Mouse (Mus musculus) forebrain, embryonic 13.5 days (tissue): ENCODE results near the gene Elp5. TPM values are rescaled to one million over a fixed set of nuclear protein-coding genes. Genes with fewer than 3 reads are reported as not detected.
A peak's percentile ranks its signal among the peaks of the same experiment; 100 is the strongest.
"Not testable (repeated sequence)": the region's sequence is repeated elsewhere in the genome, so short reads cannot be mapped to it uniquely, and the experiment has no call there.

ENCODE experiments used
- ATAC-seq: fragments of 200-750 bp; cut with Nextera tagmentation; 2 replicates; pipeline ENCODE4 v1.8.0; 2017
- H3K27ac ChIP-seq: fragments of 300-500 bp; sonication (generic); 2 replicates; pipeline ENCODE4 v1.5.1; 2015; ENCODE audit warnings: inconsistent platforms, mild to moderate bottlenecking, moderate library complexity
- H3K27me3 ChIP-seq: fragments of 300-500 bp; sonication (generic); 2 replicates; pipeline ENCODE4 v1.6.1; 2015; ENCODE audit warnings: mild to moderate bottlenecking, inconsistent platforms
- H3K36me3 ChIP-seq: fragments of 300-500 bp; sonication (generic); 2 replicates; pipeline ENCODE4 v1.6.1; 2015; ENCODE audit warnings: mild to moderate bottlenecking, inconsistent platforms; ENCODE audit not compliant: poor library complexity, severe bottlenecking
- H3K4me1 ChIP-seq: fragments of 300-500 bp; sonication (generic); 2 replicates; pipeline ENCODE4 v1.6.1; 2015; ENCODE audit warnings: inconsistent platforms
- H3K4me2 ChIP-seq: fragments of 300-500 bp; sonication (generic); 2 replicates; pipeline ENCODE4 v1.6.1; 2015; ENCODE audit warnings: inconsistent platforms, mild to moderate bottlenecking, moderate library complexity
- H3K4me3 ChIP-seq: fragments of 300-500 bp; sonication (generic); 2 replicates; pipeline ENCODE4 v1.5.1; 2015; ENCODE audit warnings: mild to moderate bottlenecking, inconsistent platforms
- H3K9ac ChIP-seq: fragments of 300-500 bp; sonication (generic); 2 replicates; pipeline ENCODE4 v1.6.1; 2015; ENCODE audit warnings: mild to moderate bottlenecking, inconsistent platforms
- H3K9me3 ChIP-seq: fragments of 300-500 bp; sonication (generic); replicated peaks from 2 replicates; pipeline ENCODE4 v1.6.1; 2016; ENCODE audit warnings: inconsistent platforms
- WGBS: fragments of 180-500 bp; shearing (Covaris S2); methylation state at CpG from one replicate; pipeline ENCODE4 v1.1.7; 2015; 5-methylcytosine and 5-hydroxymethylcytosine counted together
- polyA plus RNA-seq: library from polyadenylated mRNA; unstranded; fragments of >200 nt; fragmentation: Nextera tagmentation; extraction: Ambion mirVana; gene quantifications from 2 replicates; pipeline ENCODE4 v1.2.1, GENCODE M21; 2015

Gene Elp5
- polyA plus RNA-seq, 1 experiment from 2014 or later = 164 TPM

DNA sequence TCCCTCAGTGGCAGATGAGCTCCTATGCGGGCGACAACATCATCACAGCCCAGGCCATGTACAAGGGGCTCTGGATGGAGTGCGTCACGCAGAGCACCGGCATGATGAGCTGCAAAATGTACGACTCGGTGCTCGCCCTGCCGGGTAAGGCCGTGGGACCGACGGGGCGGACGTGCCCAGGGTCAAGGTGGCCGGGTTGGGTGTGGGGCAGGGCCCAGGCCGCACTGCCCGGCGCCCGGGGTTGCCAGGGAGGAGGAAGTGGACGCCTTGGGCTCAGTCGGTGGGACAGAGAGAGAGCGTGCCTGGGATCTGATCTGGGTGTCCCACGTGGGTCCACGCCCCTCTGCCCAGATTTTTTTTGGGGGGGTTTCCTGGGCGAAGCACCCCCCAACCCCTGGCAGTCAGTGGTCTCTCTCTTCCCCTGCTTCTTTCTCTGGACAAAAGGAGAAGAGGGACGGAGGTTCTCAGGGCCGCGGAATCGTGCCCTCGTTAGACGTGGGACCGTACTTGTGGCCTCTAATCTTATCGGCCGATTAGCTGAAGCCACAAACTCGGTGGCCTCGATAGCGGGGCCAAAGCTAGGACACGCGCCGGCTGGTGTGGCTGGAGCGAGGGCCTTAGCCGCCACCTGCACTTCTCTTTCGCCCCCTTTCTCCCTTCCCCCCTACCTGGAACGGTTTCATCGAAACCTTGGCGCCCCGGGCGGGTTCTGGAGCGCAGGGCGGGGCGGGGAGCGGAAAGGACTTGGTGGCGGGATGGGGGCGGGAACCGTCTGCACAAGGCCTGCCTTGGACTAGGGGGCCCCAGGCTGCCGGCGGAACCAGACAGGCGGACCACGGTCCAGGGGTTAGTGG, 16.1 kb downstream of the Elp5 start:
- Histone ChIP-seq H3K9ac (peak overlapping the region; percentile 53), H3K9me3 (no peaks in the 10 kb centered on the region), H3K4me2 (peak overlapping the region; percentile 52), H3K4me1 (peaks cover 10% of the 10 kb centered on the region), H3K36me3 (peaks cover 30% of the 10 kb centered on the region), H3K27ac (no peak overlapping the region), H3K27me3 (peaks cover 74% of the 10 kb centered on the region), H3K4me3 (peak overlapping the region; percentile 31)
- no peak for ATAC-seq
- WGBS = 1% methylated on average over 55 of the region's 59 CpGs

DNA sequence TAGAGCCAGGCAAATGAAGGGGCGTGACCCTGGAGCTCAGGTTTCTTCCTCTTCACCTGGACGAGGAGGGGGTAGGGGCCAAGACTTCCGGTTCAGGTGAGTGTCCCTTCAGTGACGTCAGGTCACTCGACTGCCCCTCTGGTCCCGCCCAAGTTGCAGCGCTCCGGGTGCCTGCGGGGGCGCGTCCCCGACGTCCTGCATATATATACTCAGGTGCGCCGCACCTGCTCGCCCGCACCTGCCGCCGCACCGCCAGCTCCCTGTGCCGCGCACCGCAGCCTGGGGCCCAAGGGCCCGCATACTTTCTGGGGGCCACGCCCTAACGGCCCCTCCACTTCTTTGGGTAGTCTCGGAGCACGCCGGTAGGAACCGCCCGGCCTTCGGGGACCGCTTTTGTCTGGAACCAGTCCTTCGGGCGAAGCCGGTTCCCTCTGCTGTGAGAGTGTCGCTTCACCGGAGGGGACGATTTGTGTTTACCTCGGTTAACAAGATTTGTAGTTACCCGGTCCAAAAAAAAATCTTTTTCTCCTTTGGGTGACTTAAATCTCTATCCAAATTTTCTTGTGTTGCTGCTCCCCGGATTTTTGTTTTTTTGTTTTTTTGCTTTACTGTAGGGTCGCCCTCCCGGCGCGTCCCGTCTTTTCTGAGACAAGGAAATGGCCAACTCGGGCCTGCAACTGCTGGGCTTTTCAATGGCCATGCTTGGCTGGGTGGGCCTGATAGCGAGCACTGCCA, 16.9 kb downstream of the Elp5 start:
- no peak overlapping the region for H3K27ac ChIP-seq
- H3K27me3 ChIP-seq = peaks cover 82% of the 10 kb centered on the region
- no peaks in the 10 kb centered on the region for H3K9me3 ChIP-seq
- peaks cover 10% of the 10 kb centered on the region for H3K4me1 ChIP-seq
- no peak overlapping the region for H3K9ac ChIP-seq
- H3K4me3 ChIP-seq = peak overlapping the region; percentile 31
- peaks cover 27% of the 10 kb centered on the region for H3K36me3 ChIP-seq
- H3K4me2 ChIP-seq = peak overlapping the region; percentile 52
- no peak for ATAC-seq
- WGBS = 3% methylated on average over 49 of the region's 49 CpGs

DNA sequence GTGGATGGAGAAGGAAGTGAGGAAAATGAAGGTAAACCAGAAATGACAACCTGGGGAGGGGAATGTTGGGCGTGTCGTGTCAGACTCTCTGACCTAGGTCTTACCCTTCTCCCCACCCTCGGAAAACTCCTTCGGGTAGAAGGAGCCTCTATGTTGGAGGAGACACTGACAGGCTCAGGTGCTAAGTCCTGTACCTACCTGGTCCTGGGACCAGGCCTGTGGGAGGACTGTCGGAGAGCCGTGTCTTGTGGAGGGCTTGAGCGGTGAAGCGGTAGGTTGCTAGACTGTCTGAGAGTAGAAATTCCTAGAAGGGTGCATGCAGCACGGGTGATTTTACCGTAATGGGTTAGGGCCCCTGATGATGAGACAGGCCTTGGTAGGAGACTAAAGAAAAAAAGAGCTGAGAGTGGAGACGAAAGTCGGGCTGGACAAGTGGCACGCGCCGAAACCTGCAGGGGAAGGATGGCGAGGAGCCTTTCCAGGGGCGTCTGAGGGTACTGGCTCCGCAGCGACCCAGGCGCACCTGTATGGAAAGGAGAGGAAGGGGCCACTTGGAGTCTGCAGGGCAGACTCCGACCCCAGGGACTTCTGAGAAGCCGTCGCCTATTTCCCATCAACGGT, 17.6 kb downstream of the Elp5 start, which contains the start of gene Cldn7:
TSS of gene Cldn7 (plus strand) at position 130 of the 621 bp plus-strand sequence.
- Histone ChIP-seq H3K9ac (no peak within 1 kb of the TSS), H3K4me2 (peak within 1 kb of the TSS; percentile 23)
- ATAC-seq = no peak

DNA sequence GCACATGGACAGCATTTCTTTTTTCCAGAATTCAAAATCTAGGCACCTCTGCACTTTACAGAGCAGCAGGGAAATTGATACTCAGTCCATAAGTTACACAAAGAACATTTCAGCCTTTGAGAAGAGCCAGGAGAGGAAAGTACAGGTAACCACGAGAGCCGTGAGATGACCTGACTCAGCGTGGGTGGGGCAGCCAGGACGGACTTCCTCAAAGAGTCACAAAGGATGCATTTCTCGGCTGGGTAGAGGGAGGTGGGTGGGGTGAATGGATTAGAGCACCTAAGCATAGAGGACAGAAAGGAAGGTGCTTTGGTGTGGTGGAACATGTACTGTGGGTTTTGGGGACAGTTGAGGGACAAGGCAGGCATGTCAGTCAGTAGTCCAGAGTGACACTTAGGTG, 20.5 kb downstream of the Elp5 start:
- Histone ChIP-seq H3K4me2 (no peak overlapping the region), H3K36me3 (no peaks in the 10 kb centered on the region), H3K27me3 (peaks cover 66% of the 10 kb centered on the region), H3K4me3 (no peak overlapping the region), H3K9ac (no peak overlapping the region), H3K9me3 (no peaks in the 10 kb centered on the region), H3K27ac (no peak overlapping the region), H3K4me1 (peaks cover 10% of the 10 kb centered on the region)
- no peak for ATAC-seq
- WGBS = 44% methylated on average over 5 of the region's 5 CpGs

More for the DNA sequence above, 17.6 kb downstream of the Elp5 start, which contains the start of gene Cldn7:
- Histone ChIP-seq H3K27ac (no peak within 1 kb of the TSS), H3K4me3 (peak within 1 kb of the TSS; percentile 9; the same call in 1 of the 2 replicates), H3K4me1 (peaks cover 10% of the 10 kb centered on the region), H3K36me3 (peaks cover 20% of the 10 kb centered on the region), H3K27me3 (peaks cover 82% of the 10 kb centered on the region), H3K9me3 (no peaks in the 10 kb centered on the region)
- WGBS = 10% methylated on average over 24 of the region's 24 CpGs

DNA sequence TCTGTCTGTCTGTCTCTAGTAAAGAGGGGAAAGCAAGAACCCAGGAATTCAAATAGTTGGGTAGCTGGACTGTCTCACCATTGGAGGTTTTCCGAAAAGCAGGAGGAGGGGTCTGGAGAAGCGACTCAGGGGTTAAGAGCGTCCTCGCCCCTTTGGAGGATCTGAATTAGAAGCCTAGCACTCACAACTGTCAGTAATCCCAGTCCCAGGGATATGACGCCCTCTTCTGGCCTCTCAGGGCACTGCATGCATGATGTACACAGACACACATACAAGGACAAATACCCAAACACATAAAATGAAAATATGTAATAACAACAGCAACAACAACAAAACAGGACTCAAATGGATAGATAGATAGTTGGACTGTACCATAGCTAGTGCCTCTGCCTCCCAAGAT, 21.7 kb downstream of the Elp5 start:
- Histone ChIP-seq H3K36me3 (no peaks in the 10 kb centered on the region), H3K9me3 (no peaks in the 10 kb centered on the region), H3K4me1 (no peaks in the 10 kb centered on the region), H3K9ac (no peak overlapping the region), H3K27ac (no peak overlapping the region), H3K4me2 (no peak overlapping the region), H3K4me3 (no peak overlapping the region), H3K27me3 (peaks cover 54% of the 10 kb centered on the region)
- 21% methylated on average over 5 of the region's 5 CpGs for WGBS
- no peak for ATAC-seq

DNA sequence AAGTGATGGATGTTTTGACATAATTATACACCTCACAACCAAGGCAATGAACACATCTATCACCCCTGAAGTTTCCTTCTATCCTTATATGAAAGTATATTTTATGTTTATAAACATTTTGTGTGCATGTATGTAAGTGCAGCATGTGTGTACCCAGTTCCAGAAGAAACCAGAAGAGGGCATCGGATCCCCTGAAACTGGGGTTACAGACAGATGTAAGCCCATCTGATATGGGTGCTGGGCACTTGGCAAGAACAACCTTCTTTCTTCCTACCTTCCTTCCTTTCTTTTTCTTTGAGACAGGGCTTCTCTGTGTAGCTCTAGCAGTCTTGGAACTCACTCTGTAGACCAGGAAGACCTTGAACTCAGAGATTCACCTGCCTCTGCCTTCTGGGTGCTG, 26.1 kb downstream of the Elp5 start:
- ATAC-seq = no peak
- H3K4me2 ChIP-seq = no peak overlapping the region
- no peaks in the 10 kb centered on the region for H3K4me1 ChIP-seq
- H3K36me3 ChIP-seq = no peaks in the 10 kb centered on the region
- 74% methylated on average over 1 of the region's 1 CpGs for WGBS
- no peak overlapping the region for H3K9ac ChIP-seq
- no peaks in the 10 kb centered on the region for H3K9me3 ChIP-seq
- H3K4me3 ChIP-seq = no peak overlapping the region
- peaks cover 11% of the 10 kb centered on the region for H3K27me3 ChIP-seq
- H3K27ac ChIP-seq = no peak overlapping the region

DNA sequence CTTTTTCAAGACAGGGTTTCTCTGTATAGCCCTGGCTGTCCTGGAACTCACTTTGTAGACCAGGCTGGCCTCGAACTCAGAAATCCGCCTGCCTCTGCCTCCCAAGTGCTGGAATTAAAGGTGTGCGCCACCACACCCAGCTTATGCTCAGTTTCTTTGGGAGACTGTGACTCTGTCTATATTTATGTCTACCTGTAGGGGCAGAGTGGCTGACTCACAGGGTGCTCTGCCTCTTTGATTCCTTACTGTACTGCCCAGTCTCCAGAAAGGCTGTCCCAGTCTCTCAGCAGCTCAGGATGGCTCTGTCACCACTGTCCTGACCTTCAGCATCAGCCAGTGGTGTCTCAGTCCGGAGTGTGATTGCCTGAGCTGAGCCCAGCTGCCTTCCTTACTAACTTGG, 26.7 kb downstream of the Elp5 start:
- H3K4me1 ChIP-seq, H3K27ac ChIP-seq, ATAC-seq, H3K4me2 ChIP-seq, H3K36me3 ChIP-seq, H3K27me3 ChIP-seq, H3K9ac ChIP-seq, H3K4me3 ChIP-seq, H3K9me3 ChIP-seq: not testable (repeated sequence)
- WGBS = 83% methylated on average over 4 of the region's 4 CpGs

DNA sequence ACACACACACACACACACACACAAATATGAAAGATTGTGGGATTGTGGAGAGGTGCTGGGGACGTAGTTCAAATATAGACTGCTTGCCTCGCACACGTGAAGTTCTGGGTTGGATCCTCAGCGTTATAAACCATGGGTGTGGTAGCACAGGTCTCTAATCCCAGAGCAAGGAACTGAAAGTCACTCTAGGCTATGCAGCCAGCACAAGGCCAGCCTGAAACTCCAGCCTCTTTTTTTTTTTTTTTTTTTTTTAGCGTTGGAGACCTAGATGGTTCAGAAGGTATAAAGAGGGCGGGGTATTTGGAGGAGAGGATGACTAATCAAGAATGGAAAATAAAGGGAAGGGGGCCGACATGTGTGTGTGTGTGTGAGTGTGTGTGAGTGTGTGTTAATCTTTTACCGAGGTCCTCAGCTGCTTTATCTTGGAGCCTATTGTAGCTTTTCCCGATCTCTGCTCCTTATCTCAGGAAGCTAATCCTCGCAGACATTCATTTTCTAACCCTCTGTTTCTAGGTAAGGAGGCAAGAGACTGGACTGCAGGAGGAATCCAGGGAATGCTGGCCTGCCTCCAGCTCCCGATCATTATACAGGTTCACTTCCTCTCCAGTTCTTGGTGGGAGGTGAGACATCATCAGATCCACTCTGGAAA, 28.9 kb downstream of the Elp5 start:
- Histone ChIP-seq H3K4me2 (no peak overlapping the region), H3K36me3 (no peaks in the 10 kb centered on the region), H3K9me3 (no peaks in the 10 kb centered on the region), H3K9ac (no peak overlapping the region), H3K4me3 (no peak overlapping the region), H3K4me1 (peaks cover 5% of the 10 kb centered on the region), H3K27me3 (peaks cover 2% of the 10 kb centered on the region; the same call in 1 of the 2 replicates), H3K27ac (no peak overlapping the region)
- 70% methylated on average over 11 of the region's 11 CpGs for WGBS
- no peak for ATAC-seq

DNA sequence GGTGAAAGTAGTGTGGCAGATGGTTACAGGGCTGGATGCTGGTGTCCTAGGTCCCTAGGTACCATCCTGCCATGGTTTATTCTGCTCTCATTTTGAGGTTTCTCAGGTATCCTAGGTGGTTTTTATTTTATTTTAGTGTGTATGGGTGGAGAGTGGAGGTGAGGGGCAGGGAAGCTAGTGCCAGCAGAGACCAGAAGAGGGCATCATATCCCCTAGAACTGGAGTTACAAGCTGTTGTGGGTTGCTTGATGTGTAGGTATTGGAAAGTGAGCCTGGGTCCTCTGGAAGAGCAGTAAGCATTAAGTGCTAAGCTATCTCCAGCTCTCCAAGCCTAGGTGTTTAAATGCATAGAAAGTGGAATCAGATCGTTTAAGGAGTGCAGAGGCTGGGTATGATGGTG, 30.0 kb downstream of the Elp5 start:
- Histone ChIP-seq H3K4me3 (no peak overlapping the region), H3K27me3 (peaks cover 2% of the 10 kb centered on the region; the same call in 1 of the 2 replicates), H3K9ac (no peak overlapping the region), H3K9me3 (no peaks in the 10 kb centered on the region), H3K4me1 (peaks cover 12% of the 10 kb centered on the region), H3K4me2 (no peak overlapping the region), H3K36me3 (no peaks in the 10 kb centered on the region), H3K27ac (no peak overlapping the region)
- ATAC-seq = no peak
- 55% methylated on average over 1 of the region's 1 CpGs for WGBS

DNA sequence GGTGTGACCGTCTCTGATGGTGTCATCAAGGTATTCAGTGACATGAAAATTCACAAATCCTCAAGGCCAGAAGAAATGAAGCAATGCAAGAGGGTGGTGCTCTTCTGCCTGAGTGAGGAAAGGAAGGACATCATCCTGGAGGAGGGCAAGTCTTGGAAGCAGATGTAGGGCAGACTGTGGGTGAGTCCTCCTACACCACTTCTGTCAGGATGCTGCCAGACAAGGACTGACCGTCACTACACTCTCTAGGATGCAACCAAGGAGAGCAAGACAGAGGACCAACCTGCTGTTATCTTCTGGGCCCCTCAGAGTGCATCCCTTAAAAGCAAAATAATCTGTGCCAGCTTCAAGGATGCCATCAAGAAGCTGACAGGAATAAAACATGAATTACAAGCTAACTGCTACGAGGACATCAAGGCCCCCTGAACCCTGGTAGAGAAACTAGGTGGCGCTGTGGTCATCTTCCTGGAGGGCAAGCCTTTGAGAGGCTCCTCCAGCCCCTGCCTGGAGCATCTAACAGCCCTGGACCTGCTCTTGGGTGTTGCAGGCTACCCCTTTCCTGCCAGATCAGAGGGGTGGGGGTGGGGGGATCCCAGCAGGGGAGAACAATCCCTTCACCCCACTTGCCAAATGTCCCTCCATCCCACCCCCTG, 31.4 kb downstream of the Elp5 start:
- ATAC-seq = no peak
- 45% methylated on average over 4 of the region's 4 CpGs for WGBS

DNA sequence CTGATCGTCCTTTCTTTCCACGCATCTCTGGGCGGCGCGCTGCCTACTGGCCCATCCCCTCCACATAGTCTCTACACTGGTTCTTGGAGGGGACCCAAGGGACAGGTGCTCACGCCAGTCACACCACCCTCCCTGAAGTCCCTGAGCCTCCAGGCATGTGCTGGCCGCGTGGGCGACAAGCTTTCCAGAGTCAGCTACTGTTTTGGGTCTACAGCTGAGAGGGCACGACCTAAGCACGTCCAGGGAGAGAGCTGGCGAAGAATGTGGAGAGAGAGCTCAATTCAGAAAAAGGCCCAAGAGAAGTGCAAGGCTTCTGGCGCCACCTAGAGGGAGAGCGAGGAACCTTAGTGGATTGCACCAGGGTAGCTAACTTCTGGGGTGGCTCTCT, 33.6 kb downstream of the Elp5 start:
- H3K9me3 ChIP-seq = no peaks in the 10 kb centered on the region
- H3K9ac ChIP-seq = peak overlapping the region; percentile 68
- peak overlapping the region; percentile 80 for H3K27ac ChIP-seq
- H3K4me1 ChIP-seq = peaks cover 20% of the 10 kb centered on the region
- peak overlapping the region; percentile 66 for H3K4me2 ChIP-seq
- WGBS = under 1% methylated on average over 14 of the region's 14 CpGs
- 0 out of 2 replicates have a peak, but pooled peaks cover 2% of the 10 kb centered on the region for H3K27me3 ChIP-seq
- peak; percentile 42 for ATAC-seq
- H3K36me3 ChIP-seq = peaks cover 17% of the 10 kb centered on the region
- peak overlapping the region; percentile 51 for H3K4me3 ChIP-seq

More for the DNA sequence above, 31.4 kb downstream of the Elp5 start:
- no peak overlapping the region for H3K4me3 ChIP-seq
- H3K9ac ChIP-seq = no peak overlapping the region
- H3K4me1 ChIP-seq = peaks cover 20% of the 10 kb centered on the region
- H3K27me3 ChIP-seq = peaks cover 2% of the 10 kb centered on the region; the same call in 1 of the 2 replicates
- no peaks in the 10 kb centered on the region for H3K36me3 ChIP-seq
- no peaks in the 10 kb centered on the region for H3K9me3 ChIP-seq
- H3K27ac ChIP-seq = no peak overlapping the region
- H3K4me2 ChIP-seq = no peak overlapping the region
